Mouse (Mus musculus): ENCODE results near the gene Dbp. TPM values are rescaled to one million over a fixed set of nuclear protein-coding genes. Genes with fewer than 3 reads are reported as not detected.

Gene Dbp
- total RNA-seq, 2 experiments from 2014 or later: 37.1 to 43.4 TPM

DNA sequence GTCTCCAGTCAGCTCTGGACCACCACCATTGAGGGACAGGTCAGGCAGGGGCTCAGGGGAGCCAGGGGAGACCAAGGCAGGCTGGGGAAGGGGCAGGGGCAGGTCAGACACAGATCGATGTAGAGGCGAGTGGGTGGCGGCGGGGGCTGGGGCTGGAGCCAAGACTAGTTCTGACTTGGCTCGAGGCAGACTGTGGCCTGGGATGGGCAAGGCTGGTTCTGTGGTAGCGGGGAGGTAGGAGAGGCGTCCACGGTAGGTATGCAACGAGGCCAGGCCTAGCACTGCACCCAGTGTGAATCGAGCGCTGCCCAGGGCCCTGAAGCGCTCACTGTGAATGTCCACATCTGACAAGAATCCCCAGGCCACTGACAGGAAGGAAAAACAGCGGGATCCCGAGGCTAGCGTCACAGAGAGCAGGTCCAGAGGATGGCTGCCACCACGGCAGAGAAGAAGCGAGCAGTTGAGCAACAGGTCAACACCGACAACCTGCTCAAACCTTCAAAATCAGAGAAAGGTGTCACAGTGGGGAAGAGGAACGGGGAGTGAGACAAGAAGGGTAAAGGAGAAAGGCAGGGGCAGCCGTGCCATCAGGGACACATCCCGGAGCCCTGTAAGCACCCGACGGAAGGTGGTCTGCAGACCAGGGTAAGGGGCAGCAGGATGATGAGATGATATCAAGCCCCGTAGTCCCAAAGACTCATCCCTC is 6.6 kb downstream of the Dbp start:
- peak in 1 of 2 experiments; percentile 30 for DNase-seq (ENCODE audit: low spot score in 2 of 2)

DNA sequence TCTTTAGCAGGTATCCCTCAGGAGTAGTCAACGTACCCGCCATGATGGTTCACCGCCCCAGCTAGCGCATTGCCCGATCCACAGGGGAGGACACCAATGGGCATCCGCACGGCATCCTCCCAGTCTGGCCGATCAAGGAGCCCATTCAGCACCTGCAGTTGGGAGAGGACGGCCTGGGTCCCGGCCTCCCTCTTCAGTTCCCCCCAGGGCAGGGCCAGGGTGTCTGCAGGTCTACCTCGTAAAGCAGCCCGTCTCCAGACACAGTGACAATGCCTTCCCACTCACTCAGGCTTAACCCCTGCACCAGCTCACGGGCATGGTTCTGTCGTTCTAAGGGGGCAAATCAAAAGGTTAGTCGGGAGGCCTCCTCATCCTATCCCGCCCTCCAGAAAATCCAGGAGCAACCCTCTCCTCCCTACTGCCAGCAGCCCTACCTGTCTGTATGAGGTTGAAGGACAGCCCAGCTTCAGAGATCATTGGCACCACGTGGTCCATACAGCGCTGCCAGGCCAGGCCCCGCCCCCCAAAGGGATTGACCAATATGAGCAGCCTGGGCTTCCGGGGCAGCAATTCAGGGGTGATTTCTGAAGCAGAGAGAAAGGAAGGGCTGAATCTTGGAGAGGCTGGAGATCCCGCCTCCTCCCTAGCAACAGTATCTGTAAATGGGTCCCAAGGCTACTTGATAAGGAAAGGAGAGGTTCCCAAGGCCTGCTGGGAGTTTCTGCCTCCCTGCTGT is 7.3 kb downstream of the Dbp start:
- DNase-seq (ENCODE audit: low spot score in 2 of 2): peak in 1 of 2 experiments; percentile 41

DNA sequence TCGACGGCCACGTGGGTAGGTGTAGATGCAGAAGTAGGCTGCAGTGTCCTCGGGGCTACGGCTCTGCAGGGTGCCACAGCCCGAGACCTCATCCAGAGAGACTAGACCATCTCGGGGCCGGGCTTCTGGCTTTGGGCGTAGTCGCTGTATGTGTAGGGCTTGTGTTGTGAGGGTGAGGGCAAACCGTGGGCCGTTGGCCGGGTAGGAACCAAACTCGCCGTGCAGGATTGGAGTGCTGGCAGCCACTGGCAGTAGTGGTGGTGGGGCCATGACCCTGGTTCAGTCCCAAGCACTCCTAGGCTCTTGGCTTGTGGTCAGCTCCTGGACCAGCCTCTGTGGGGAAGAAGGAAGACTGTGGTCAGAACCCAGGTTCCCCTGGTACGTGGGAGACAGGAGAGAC is 8.5 kb downstream of the Dbp start:
- DNase-seq (ENCODE audit: low spot score in 2 of 2): peak in 1 of 2 experiments; percentile 26

DNA sequence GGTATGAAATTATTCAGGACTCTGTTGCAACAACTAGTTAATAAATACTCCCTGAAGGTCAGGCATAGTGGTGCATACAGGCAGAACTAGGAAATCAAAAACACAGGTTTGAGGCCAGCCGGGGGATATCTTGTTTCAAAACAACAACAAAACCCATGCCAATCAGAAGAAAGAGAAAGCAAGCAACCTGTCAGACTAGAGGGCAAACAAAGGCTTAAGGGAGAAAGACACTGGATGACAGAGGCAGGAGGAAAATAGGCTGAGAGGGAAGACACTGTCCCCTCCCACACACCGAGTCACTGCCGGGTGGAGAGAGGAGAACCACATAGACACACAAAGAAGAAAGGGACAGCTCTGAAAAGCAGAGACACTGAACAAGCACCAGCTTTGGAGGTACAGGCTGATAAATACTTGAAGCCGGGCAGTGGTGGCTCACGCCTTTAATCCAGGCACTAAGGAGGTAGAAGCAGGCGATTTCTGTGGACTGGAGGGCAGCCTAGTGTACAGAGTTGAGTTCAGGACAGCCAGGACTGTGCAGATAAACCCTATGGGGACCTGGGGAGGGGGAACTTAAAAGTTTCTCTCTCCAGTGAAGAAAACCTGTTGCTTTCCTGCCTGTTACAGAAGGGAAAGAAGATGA is 9.1 kb downstream of the Dbp start:
- no peak for DNase-seq (ENCODE audit: low spot score in 2 of 2)

DNA sequence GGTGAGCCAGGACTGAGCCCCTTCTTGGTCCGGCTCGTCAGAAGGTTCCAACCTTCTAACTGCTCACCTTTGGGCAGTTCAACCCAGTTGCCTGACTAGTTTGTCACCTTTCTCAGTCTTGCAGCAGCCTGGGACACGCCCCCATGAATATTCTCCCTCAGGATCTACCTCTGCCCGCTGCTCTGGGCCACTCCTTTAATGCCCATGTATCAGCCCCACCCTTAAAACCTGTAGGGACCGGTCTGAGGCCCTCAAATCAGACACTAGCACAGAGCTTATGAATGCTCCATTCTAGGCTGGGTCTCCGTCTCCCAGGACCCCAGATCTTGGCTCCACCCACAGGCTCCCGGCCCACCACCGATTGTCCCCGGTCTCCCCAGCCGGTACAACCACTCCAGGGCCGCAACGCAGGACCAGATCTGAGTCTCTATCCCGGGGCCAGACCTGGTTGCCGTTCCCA is 9.8 kb downstream of the Dbp start:
- no peak for DNase-seq (ENCODE audit: low spot score in 2 of 2)

DNA sequence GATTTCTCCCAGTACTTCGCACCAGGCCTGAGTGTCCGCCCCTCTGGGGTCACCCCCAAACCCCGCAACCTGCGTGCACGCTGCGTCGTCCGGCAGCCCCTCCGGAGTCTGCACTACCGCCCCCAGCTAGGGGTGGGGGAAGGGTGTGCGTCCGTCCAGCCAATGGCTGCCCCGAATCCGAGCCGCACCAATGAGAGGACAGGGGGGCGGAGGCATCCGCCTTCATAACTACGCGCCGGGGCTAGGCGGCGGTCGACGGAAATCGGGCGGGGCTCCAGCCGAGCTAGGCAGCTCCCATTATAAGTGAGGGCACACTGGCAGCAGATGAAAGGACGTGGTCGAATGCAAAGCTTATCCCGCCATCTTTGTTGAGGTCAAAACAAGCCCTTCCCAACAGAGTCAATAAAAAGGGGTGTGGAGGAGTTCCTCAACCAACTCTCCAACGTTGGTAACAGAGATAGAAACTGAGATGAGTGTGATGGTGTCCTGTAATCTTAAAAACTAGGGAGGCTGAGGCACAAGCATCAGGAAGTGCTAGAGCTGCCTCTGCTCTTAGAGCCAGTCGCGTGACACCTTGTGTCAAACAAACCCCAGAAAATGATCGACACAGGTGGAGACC is 10.3 kb downstream of the Dbp start, which contains the start of gene Rpl18:
TSS of gene Rpl18 (plus strand) at position 368 of the 619 bp plus-strand sequence.
- peak; percentile 97 to 98 for DNase-seq (ENCODE audit: low spot score in 2 of 2)

DNA sequence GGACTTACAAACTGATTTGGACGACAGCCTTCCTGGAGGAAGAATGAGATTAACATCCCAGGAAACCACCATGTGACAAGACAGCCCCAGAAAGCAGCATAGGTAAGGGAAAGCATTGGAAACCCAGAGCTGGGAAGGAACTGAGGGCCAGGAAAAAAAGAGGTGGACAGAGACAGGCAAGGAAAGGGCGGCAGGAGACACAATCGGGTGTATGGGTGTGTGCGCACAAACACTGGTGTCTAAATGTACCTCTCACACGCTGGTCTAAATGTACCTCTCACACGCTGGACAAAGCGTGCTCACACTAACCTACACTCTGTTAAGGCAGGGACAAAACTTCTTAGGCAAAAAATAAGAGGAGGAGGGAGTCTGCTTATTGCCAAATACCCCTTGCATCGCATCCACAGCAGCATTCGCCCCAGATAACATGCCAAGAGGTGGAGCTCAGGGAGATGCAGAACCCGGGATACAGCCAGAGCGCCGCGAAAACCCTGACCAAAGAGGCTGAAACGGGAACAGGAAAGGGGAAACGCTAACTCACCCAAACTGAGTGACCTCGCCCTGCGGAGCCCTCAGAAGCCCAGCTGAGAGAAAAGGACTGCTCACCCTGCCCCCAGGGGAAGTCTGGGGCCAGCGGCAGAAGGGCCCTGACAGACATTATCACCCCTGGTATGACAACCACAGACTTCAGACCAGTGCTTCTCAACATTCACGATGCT is 11.0 kb downstream of the Dbp start:
- peak in 1 of 2 experiments; percentile 24 for DNase-seq (ENCODE audit: low spot score in 2 of 2)

DNA sequence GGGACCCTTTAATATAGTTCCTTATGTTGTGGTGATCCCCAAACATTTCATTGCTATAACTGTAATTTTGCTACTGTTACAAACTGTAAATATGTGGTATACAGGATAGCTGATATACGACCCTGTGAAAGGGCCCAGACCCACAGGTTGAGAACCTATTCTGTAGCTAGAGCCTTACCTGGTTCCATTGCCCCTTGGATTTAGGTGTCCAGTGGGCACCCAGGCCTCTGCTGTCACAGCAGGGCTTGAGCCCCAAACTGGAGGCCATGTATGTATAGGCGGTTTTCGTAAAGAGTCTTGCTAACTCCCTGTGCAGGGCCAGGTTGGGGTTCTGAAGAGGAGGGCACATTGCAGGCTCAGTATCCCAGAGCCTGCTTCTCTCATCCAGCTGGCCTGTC is 11.6 kb downstream of the Dbp start:
- no peak for DNase-seq (ENCODE audit: low spot score in 2 of 2)

DNA sequence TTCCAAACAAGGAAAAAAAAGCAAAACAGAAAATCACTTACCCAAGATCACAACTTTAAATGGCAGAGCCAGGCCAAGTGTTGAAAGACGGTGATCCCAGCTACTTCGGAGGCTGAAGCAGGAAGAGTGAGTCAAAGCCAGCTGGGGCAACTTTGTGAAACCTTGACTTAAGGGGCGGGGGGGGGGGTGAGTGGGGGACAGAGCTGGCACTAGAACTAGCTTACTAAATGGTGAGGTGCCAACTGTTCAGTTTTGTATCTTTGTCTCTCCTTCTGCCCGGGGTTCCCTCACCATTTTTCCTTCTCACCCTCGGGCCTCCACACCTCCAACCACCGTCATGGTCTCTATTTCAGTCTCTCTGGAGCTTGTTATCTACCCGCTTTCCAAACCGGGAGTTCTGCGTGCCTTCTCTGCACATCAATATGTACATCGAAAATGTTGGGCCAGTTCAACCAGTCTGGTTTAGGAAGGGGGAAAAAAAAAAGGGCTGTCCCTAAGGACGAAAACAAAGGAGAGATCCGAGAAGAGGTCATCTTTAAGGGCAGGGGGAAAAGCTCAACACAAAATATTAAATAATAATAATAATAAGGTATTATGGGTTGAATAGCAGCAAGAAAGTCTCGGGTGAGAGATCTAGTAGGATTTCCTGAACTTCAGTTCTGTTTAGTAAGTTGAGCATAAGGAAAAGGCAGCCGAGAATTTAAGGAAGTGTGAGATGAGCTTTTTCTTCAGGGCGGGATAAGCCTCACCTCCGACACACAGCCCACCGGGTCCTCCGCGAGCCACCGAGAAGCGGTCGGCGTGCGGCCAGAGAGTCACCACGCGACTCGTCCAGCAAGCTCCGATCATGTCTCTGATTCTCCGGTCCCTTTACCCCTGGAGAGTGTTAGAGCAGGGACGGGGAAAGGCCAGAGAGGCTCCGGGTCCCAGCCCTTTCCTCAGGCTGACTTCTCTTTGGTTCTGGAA is 12.3 kb downstream of the Dbp start:
- DNase-seq (ENCODE audit: low spot score in 2 of 2): peak in 1 of 2 experiments; percentile 15

DNA sequence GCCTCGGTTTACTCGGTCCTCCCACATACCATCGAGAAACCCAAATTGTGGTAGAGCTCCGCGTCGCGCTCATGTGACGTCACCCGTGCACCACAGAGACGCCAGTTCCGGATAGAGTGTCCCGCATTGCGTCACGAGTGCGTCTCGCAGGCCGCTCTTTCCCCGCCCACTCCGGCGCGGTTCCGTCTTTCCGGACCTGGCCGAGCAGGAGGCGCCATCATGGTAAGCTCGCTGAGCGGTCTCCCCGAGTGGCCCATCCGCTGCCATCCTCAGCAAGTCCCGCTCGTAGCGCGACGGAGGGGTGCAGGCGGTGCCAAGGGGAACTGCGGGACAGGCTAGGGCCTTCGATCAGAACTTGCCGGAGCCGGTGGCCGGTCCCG is 13.0 kb downstream of the Dbp start, which contains the start of gene Sphk2:
TSS of gene Sphk2 (minus strand) at position 85 of the 380 bp plus-strand sequence.
- DNase-seq (ENCODE audit: low spot score in 2 of 2): peak; percentile 99

DNA sequence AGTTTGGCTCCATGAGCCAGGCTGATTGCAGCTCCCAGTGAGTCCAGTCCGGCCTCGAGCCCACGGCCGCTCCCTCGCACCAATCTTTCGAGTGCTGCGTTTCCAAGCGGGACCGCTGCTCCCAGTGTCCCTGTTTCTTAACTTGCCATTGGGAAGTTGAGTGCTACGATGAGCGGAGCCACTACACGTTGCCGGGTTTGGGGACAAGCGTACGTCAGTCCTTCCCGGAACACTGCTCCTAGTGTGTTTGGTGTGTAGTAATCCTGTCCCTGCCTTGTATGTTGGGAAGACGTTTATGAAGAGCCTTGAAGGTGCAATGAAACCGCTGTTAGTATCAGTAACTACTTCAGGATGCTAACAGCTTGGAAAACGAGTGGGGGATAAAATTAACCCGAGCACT is 13.4 kb downstream of the Dbp start:
- DNase-seq (ENCODE audit: low spot score in 2 of 2): no peak

DNA sequence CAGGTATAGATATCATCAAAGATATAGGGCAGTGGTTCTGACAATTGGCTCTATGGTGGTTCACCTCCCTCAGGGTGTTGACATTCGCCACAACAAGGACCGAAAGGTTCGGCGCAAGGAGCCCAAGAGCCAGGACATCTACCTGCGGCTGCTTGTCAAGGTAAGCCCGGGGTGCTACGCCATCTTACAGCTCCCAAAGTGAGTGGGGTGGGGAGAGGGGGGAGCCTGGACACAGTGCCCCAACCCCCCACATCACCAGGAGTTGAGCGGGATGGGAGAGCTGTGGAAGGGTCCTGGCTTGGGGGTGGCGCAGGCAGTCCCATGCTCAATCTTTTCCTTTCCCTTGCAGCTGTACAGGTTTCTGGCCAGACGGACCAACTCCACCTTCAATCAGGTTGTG is 14.3 kb downstream of the Dbp start:
- DNase-seq (ENCODE audit: low spot score in 2 of 2): peak in 1 of 2 experiments; percentile 2

DNA sequence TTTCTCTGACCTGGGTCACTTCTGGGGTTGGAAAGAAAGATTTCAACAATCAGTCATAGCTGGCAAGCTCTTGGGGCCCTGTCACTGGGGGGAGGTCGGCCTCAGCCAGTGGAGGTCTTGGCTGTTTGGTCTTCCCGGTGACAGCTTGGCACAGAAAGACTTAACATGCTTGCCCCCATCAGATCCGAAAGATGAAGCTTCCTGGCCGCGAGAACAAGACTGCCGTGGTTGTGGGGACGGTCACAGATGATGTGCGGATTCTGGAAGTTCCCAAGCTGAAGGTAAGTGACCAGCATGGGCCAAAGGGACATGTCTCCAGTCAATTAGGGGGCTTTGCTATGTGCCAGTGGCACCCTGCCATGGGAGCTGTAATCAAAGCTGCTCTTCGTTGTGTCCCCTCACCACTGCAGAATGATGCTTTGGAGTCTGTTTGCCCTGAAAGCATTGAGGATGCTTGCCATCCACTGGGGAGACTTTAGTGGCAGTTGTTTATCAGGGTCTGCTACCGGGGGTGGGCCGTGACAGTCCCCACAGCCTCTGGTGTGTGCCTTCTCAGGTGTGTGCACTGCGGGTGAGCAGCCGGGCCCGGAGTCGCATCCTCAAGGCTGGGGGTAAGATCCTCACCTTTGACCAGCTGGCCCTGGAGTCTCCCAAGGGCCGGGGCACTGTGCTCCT is 15.0 kb downstream of the Dbp start:
- DNase-seq (ENCODE audit: low spot score in 2 of 2): peak in 1 of 2 experiments; percentile 3

DNA sequence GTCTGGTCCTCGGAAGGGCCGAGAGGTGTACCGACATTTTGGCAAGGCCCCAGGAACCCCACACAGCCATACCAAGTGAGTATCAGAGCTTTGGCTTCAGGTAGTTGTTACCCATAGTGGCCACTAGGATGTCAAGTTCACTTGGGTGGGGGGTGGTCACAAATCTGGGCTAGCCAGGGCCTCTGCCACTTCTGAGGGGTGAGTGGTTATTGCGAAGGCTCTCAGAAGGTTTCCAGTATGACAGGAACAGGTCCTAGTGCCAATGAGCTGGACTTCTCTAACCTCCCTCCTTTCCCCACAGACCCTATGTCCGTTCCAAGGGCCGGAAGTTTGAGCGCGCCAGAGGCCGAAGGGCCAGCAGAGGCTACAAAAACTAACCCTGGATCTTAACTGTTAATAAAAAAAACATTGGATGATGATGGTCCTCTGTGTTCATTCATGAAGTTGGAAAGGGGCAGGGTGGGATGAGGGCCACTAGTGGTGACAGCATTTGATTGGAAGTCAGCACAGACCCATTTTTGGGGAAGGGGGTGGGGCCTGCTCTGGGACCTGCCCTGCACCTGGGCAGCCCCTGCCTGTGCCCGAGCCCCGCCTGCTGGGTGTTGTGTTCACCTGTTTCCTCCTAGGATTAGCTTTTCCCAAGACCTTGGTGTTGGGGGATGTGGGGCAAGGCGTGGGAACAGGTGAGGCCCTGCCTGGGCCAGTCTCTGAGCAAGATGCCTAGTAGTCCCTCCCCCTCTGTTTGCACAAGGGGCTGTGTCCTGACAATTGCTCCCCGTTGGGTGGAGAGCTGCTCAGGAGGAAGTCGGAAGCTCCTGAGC is 15.7 kb downstream of the Dbp start, which contains the start of gene Fam83e:
TSS of gene Fam83e (plus strand) at position 800 of the 821 bp plus-strand sequence.
- DNase-seq (ENCODE audit: low spot score in 2 of 2): no peak

DNA sequence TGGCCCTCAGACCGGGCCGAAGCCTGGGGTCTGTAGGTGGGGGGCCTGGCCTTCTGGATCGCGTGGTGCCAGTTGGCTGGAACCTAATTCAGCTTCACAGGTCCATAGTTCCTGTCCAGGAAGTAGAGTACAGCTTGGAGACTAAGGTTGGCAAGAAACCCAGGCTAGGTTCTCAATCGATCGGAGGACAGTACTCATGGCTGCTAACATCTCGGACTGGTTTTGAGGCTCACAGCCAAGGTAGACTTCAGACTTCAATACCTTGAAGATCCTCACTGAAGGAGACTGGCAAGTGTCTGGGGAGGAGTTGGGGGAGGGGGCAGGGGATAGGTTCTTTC is 16.3 kb downstream of the Dbp start:
- no peak for DNase-seq (ENCODE audit: low spot score in 2 of 2)

DNA sequence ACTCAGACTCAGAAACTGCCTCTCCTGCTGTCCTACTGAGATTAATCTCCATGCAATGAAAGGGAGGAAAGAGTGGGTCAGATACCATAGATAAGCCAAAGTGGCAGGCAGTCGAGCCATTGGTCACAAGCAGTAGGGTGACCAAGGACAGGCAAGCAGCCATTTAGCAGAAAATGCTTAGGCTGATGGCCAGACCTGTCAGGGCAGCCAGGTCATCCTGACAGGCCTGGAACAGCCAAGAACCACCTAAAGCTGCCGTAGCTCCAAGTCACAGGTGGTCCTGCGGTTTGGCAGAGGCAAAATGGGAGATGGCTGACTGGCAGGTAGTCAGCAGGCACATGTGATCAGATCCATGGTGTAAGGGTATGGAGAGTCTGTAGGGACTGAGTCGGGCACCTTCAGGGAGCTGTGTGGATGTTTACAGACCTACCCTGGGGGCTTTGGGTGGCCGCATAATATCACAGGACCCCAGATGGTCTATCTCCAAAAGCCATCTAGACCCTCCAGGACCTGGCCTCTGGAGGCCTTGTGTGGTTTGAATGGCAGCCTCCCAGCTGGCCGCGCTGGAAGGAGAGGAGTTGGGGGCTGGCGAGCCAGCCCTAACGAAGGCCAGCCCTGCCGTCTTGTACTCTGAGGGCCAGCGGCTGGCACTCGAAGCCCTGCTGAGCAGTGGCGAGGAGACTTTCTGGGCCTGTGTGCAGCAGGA is 16.9 kb downstream of the Dbp start:
- peak in 1 of 2 experiments; percentile 36 for DNase-seq (ENCODE audit: low spot score in 2 of 2)

DNA sequence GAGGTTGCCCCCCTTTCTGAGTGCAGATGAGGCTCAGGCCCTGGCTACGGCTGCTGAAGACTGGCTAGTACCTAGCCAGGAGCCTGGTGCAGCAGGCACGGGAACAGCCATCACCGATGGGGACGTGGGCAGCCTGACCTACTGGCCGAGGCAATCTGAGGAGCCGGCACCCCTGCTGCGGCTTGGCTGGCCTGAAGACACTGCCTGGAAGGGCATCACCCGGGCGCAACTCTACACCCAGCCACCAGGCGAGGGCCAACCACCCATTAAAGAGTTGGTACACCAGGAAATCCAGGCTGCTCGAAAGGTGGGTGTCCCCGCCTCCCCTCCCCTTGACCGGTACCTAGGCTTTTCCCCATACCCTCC is 17.4 kb downstream of the Dbp start:
- no peak for DNase-seq (ENCODE audit: low spot score in 2 of 2)

DNA sequence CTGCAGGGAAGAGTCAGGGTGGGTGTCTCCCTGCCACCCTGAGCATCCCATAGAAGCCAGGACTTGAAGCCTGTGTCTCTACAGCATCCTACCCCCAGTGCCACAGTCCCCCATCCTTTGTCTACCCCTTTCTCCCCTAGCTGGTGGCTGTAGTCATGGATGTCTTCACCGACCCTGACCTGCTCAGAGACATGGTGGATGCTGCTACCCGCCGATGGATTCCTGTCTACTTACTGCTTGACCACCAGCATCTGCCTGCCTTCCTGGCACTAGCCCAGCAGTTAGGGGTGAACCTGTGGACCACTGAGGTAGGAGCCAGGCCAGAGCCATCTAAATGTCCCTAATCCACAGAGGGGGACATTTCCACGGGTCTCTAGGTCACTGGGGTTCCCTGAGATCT is 18.4 kb downstream of the Dbp start:
- DNase-seq (ENCODE audit: low spot score in 2 of 2): no peak

Measured in layer of hippocampus, postnatal 10 days (tissue).